Mouse (Mus musculus) stomach, postnatal 0 days (tissue): ENCODE data around the gene Zscan22.

Source experiments
- CTCF ChIP-seq: IDR thresholded peaks from 2 replicates; pipeline ENCODE4 v1.5.1; 2016; ENCODE audit warnings: antibody characterized with exemption, low read depth, mild to moderate bottlenecking, moderate library complexity
- EP300 ChIP-seq: optimal IDR thresholded peaks from 2 replicates; pipeline ENCODE3; 2016; ENCODE audit warnings: antibody characterized with exemption

GRCm38 (mm10) chr7:12949032-12949871, 51.6 kb downstream of the Zscan22 start:
- TF ChIP-seq CTCF: no peak; the same call in 1 of the 2 replicates
- no peak for TF ChIP-seq EP300
